Comparison of ENCODE assay signal across 9 mouse cellular contexts in the genomic region with DNA sequence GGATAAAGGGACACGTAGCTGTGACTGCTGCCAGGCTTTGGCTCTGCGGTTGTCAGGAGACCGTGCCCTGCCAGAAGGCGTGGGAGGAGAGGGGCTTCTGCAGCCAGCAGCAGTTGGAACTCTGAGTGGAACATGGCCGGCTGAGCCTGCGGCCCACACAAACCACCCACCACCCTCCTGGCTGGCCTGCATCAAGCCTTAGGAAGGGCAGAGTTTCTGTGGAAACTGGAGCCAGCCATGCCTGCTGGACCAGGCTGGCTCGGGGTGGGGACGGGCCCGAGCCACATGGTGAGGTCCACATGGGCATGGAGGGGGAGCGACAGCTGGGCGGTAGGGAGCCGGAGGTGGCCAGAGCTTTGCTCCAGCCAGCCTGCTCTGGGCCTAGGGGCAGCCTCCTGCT. TPM values are rescaled to one million over a fixed set of nuclear protein-coding genes. Genes with fewer than 3 reads are reported as not detected.
A peak's percentile ranks its signal among the peaks of the same experiment; 100 is the strongest.
DNase-seq lines count a peak whose midpoint lies in the region; ATAC-seq and TF ChIP-seq lines count a peak whose summit lies in the region.
"Had no signal": no experiment of that assay in that cellular context is flagged by ENCODE, and none has a peak within 500 bp of the region (broad histone marks: within the 10 kb centered on the region; RNA-seq: fewer than 3 reads in every experiment).

No protein-coding gene starts in this region.

- H3K9me3 ChIP-seq in kidney, embryonic 15.5 days (replicated peaks) = no peaks in the 10 kb centered on the region

- intact Hi-C loops in left cerebral cortex, postnatal 36 days (cut with DNase I) = no loop called here

- H3K4me3 ChIP-seq in kidney, embryonic 15.5 days (replicated peaks) = no peak overlapping the region
- H3K4me3 ChIP-seq in kidney, adult 2 months (ENCODE audit: insufficient read depth, low read depth, low read length) = no peak overlapping the region

- WGBS in kidney, embryonic 15.5 days = 66% methylated on average over 12 of the region's 12 CpGs
- WGBS in kidney, adult 2 months = 56% methylated on average over 12 of the region's 12 CpGs

- peak; percentile 44; the same call in 1 of the 2 replicates for ATAC-seq in kidney, embryonic 15.5 days (replicated peaks; ENCODE audit: low FRiP score)

- peaks cover 41% of the 10 kb centered on the region for H3K4me1 ChIP-seq in kidney, embryonic 15.5 days
- no peaks in the 10 kb centered on the region for H3K4me1 ChIP-seq in kidney, adult 2 months (ENCODE audit: control insufficient read depth, insufficient read depth, low read length)

- no peak overlapping the region for H3K27ac ChIP-seq in kidney, embryonic 15.5 days
- H3K27ac ChIP-seq in kidney, adult 2 months (ENCODE audit: insufficient read depth, low read depth, low read length) = no peak overlapping the region

- TF ChIP-seq POLR2A in kidney, adult 2 months (IDR thresholded peaks at IDR 0.05; ENCODE audit: low read depth, low read length) = no peak
- TF ChIP-seq POLR2A in brain, embryonic 14.5 days (IDR thresholded peaks at IDR 0.05; ENCODE audit: borderline replicate concordance, extremely low read depth, insufficient read depth, insufficient read length, poor library complexity, severe bottlenecking) = no peak

- no peak for TF ChIP-seq CTCF in kidney, adult 2 months (conservative IDR thresholded peaks at IDR 0.05; ENCODE audit: insufficient read depth, insufficient read length, low read depth, low read length)
- no peak for TF ChIP-seq CTCF in brain, embryonic 14.5 days (IDR thresholded peaks at IDR 0.05; ENCODE audit: borderline replicate concordance, extremely low read depth, insufficient read depth, insufficient read length)

- DNase-seq in kidney, adult 2 months = no peak
- peak; percentile 21 for DNase-seq in brain, embryonic 14.5 days (ENCODE audit: low read depth)
- peak; percentile 16 for DNase-seq in gastrocnemius, postnatal 25 days
- DNase-seq in left cerebral cortex, postnatal 36 days (ENCODE audit: low spot score in 2 of 2) = peak; percentile 40 to 69
- no peak for DNase-seq in adrenal gland, postnatal 10 days
- no peak for DNase-seq in thymus, postnatal 36 days
- DNase-seq: cerebellum, adult 2 months; thymus, postnatal 25 days had no signal

- H3K36me3 ChIP-seq in kidney, embryonic 15.5 days = no peaks in the 10 kb centered on the region
- no peaks in the 10 kb centered on the region for H3K36me3 ChIP-seq in kidney, adult 2 months (ENCODE audit: control insufficient read depth, insufficient read depth, low read length)

- no peaks in the 10 kb centered on the region for H3K27me3 ChIP-seq in kidney, embryonic 15.5 days
- H3K27me3 ChIP-seq in kidney, adult 2 months (replicated peaks; ENCODE audit: control insufficient read depth, insufficient read depth, low read length) = no peaks in the 10 kb centered on the region

- no peak overlapping the region for H3K9ac ChIP-seq in kidney, embryonic 15.5 days

- H3K4me2 ChIP-seq in kidney, embryonic 15.5 days = no peak overlapping the region

RNA-seq across cellular contexts. Expression of gene Ccnd2, which starts 29.3 kb away (rescaled TPM):
- polyA plus RNA-seq in kidney, embryonic 15.5 days (2015; fragmentation: Nextera tagmentation; extraction: Ambion mirVana) = 666 and 667 TPM in 2 replicates
- 18.8 and 27.7 TPM in 2 replicates for polyA plus RNA-seq in kidney, adult 2 months (2012; rRNA removed)
- 125 and 131 TPM in 2 replicates for polyA plus RNA-seq in brain, embryonic 14.5 days (2012; rRNA removed)
- total RNA-seq in gastrocnemius, postnatal 25 days (2021) = 10 to 100 TPM; 17.1 to 35.7 TPM
- total RNA-seq in left cerebral cortex, postnatal 36 days (2021) = 10 to 100 TPM; 86.5 to 89.5 TPM
- 100 to 1,000 TPM; 177 to 178 TPM for total RNA-seq in adrenal gland, postnatal 10 days (2021)

Comparison
In these comparisons a context has a peak if more than half of its experiments do, and no peak if none do; other contexts are left out.
1. DNase-seq: peak in brain, embryonic 14.5 days (single experiment), gastrocnemius, postnatal 25 days (single experiment) and left cerebral cortex, postnatal 36 days (2 of 2); none in kidney, adult 2 months (single experiment), adrenal gland, postnatal 10 days (single experiment) and thymus, postnatal 36 days (0 of 2).